Mouse (Mus musculus): Measurements from ENCODE around the gene Gm17374.
A peak's percentile ranks its signal among the peaks of the same experiment; 100 is the strongest.
"Not testable (repeated sequence)": the region's sequence is repeated elsewhere in the genome, so short reads cannot be mapped to it uniquely, and the experiment has no call there.

Gene Gm17374

DNA sequence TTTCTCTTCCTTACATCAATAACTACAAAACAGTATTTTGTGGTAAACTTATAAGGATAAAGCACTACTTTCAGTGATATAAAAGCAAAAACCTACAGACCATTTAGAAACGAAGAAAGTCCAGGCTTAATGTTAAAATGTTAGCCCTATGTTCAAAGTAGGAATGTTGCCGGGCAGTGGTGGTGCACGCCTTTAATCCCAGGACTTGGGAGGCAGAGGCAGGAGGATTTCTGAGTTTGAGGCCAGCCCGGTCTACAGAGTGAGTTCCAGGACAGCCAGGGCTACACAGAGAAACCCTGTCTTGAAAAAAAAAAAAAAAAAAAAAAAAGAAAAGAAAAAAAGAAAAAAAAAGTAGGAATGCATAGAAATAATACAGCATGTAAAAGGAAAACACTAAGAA, at the start of gene Gm17374:
Gene Gm17374, plus strand, starts transcription at position 301 of the 400 bp plus-strand sequence.
- not testable (repeated sequence) for DNase-seq

DNA sequence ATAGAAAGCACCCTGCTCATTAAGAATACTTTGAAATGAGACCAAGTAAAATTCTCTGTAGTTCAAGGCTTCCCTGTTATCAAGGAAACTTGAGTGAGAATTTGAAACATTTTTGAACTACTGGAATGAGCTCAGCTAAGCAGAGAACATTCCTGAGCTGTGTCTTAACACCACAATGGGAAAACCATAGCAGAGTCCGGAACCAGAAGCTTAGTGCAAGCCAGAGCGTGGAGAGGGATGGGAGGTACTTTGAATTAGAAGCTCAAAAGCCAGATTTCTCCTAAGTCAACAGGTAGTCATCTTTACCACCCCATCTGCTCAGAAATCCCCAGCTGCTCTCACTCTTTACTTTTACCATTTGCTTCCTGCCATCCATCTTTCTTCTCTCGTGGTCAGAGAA, 46.9 kb upstream of the Gm17374 start:
- no peak for DNase-seq

GRCm38 (mm10) chr2:140107641-140108040, 44.2 kb upstream of the Gm17374 start:
- no peak for DNase-seq

DNA sequence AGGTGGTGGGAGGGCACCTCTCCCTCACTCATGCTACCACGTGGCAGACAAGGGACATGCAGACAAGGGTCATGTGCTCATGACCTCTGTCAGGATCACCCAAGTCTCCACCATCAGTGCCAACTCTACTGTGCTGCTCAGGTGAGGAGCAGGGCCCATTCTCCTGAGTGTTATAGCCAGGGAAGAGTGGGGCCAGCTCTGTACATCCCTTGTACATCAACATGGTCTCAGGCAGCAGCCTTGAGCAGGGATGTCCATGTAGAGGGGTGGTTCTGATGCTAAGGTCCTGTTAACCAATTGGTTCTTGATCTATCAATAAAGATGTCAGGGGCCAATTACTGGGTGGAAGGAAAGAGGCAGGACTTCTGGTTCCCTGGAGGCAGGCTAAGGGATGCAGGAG, 42.9 kb upstream of the Gm17374 start:
- no peak for DNase-seq

DNA sequence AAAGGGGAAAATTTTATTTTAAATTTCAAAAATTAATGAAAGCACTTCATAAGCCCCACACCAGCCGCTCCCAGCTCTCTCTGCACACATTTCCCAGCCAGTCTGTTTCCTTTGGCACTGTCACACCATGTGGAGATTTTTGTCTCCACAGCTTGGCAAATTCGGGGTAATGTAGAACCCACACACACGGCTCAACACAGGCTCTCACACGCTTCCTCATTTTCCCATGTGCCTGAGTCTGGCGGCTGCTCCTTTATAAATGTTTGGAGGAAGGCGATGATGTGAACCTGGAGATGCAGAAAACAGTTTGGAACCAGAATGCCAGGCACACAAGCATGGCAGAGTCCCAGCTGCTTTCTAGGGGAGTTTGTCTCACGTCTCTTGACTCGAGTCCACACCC, 38.0 kb upstream of the Gm17374 start:
- DNase-seq, result no peak

GRCm38 (mm10) chr2:140125516-140125915, 26.3 kb upstream of the Gm17374 start:
- DNase-seq, result no peak

GRCm38 (mm10) chr2:140159186-140159730, 7.4 kb downstream of the Gm17374 start:
- peak in 1 of 2 experiments; percentile 42 for DNase-seq

GRCm38 (mm10) chr2:140163351-140163854, 11.6 kb downstream of the Gm17374 start:
- no peak for DNase-seq

DNA sequence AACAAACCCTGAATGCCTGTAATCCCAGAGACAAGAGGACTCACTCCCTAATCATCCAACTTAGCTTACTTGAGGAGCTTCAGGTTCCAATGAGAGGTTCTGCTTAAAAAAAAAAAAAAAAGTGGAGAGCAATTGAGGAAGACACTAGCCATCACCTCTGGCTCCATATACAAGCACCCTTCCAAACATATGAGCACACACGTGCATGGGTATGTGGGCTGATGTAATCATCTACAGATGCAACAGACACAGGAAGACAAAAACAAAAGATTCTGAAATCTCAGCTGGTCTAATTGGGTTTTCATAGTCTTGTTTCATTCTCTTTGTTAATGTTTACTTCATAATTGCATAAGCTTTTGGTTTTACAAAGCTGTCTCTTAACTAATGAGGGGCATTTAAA, 17.2 kb downstream of the Gm17374 start:
- no peak for DNase-seq

DNA sequence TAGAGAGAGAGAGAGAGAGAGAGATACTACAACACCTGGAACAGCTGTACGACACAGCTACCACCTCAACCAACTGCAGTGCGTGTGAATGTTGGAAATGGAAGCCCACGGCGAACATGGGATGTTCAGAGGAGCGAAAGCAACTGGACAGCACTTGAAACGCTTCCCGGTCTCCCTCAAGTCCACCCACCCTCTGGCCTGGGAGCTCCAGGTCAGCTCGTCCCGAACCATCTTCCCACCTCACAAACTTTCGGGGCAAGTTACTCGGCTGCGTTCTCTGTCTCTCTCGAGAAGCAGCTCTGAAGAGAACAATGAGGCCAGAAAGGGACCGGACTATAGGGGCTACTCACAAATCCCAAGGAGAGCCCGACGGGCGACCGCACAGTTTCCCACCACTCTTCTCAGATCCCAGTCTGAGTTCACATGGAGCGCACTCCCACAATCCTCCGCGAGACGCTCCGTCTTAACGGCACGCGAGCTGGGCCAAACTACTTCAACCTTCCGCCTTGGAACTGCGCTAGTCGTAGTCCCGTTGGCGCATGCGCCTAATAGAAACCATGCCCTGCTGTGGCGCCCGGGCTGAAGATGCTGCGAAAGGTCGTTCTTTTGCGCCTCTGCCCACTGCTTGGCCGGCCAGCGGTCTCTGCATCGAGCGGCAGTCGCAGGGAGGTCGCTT, 18.4 kb downstream of the Gm17374 start, which contains the start of the genes Esf1 and Ndufaf5:
Gene Esf1, minus strand, starts transcription at position 438 of the 676 bp plus-strand sequence.
Gene Ndufaf5, plus strand, starts transcription at position 523 of the 676 bp plus-strand sequence.
- peak; percentile 97 for DNase-seq

GRCm38 (mm10) chr2:140170803-140171553, 19.1 kb downstream of the Gm17374 start:
- peak in 1 of 2 experiments; percentile 5 for DNase-seq

- not testable (repeated sequence) for DNase-seq
Measured at GRCm38 (mm10) chr2:140185685-140186210, 33.9 kb downstream of the Gm17374 start.

DNA sequence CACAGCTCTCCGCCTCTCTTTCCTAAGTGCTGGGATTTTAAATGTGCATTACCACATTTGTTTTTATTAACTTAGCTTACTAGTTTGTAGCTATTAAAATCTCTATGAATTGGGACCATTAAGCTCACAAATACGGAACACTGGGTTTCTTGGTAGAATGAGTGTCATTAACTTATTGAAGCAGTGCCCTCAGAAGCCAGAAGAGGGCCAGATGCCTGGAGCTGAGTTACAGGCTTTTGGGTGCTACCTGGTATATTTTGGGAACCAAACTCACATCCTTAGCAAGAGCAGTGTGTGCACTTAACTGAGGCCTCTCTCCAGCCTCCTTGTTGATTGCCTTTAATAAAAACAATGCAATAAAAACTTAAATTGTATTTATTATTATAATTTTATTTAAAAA, 48.9 kb downstream of the Gm17374 start:
- DNase-seq, result peak; percentile 22 to 28

GRCm38 (mm10) chr2:140202573-140202972, 50.7 kb downstream of the Gm17374 start:
- no peak for DNase-seq

Data from cerebellum, postnatal 10 days (tissue).